Mouse (Mus musculus): ENCODE results near the gene Lce1a1. TPM values are rescaled to one million over a fixed set of nuclear protein-coding genes. Genes with fewer than 3 reads are reported as not detected.

Gene Lce1a1
- polyA plus RNA-seq (2012; rRNA removed; ENCODE audit: low replicate concordance): not detected in 2 replicates

DNA sequence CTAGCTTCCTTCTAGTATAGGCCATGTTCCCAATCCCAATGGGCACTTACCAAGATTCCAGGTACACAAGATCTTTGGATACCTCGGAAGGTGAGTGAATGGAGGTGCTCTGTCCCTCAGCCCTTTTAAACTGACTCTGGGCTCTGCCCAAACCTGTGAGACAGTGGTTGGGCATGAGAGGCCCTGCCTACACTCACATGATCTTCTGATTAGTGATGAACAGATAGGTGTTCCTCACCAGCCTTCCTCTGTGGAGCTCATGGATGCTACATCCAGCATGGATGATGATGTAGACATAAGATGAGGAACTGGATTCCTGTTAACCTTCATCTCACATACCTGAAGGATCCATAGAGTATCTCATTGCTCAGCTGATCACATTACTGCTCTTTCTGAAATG is at the start of gene Lce1a1:
Gene Lce1a1 (minus strand): TSS at position 101 of the 400 bp plus-strand sequence.

DNA sequence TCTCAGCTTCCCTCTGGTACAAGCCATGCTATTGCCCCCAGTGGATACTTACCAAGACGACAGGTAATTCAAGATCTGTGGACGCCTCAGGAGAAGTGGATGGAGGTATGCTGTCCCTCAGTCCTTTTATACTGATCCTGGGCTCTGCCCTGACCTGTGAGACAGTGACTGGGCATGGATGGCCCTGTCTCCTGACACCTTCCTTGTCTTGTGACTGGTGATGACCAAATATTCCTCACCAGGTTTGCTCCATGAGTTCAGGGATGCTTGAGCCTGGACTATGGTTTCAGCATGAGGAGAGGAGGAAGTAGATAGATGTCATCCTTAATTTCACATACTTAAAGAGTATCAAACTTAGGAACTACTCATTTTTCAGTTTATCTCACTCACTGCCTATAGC is 39.0 kb upstream of the Lce1a1 start, which contains the start of gene Lce1d:
Gene Lce1d (minus strand): TSS at position 101 of the 400 bp plus-strand sequence.

GRCm38 (mm10) chr3:92678947-92679346 is 30.8 kb upstream of the Lce1a1 start, which contains the start of gene Lce1c:
Gene Lce1c (plus strand): TSS chr3:92679247.

DNA sequence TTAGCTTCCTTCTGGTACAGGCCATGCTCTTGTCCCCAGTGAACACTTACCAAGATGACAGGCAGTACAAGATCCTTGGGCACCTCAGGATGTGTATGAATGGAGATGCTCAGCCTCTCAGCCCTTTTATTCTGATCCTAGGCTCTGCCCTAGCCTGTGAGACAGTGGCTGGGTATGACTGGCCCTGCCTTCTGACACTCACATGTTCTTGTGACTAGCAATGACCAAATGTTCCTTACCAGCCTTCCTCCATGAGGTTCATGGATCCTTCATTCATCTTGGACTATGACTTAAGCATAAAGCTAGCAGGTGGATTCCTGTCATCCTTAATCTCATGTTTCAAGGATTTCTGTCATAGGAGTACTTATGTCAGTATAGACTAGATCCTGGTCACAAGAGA is 22.1 kb upstream of the Lce1a1 start, which contains the start of gene Lce1a2:
Gene Lce1a2 (minus strand): TSS at position 101 of the 400 bp plus-strand sequence.

DNA sequence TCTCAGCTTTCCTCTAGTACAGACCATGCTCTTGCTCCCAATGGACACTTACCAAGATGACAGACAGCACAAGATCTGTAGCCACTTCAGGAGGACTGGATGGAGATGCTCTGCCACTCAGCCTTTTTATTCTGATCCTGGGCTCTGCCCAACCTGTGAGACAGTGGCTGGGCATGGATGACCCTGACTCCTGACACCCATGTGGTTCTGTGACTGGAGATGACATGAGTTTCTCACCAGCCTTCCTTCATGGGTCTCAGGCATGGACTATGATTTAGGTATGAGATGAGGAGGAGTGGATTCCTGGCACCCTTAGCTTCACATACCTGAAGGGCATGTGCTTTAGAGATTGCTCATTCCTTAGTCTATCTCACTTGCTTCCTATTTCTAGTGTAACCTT is 8.7 kb upstream of the Lce1a1 start, which contains the start of gene Lce1b:
Gene Lce1b (minus strand): TSS at position 101 of the 400 bp plus-strand sequence.

GRCm38 (mm10) chr3:92621560-92621959 is 26.5 kb downstream of the Lce1a1 start, which contains the start of gene Lce6a:
Gene Lce6a (minus strand): TSS chr3:92621660.

DNA sequence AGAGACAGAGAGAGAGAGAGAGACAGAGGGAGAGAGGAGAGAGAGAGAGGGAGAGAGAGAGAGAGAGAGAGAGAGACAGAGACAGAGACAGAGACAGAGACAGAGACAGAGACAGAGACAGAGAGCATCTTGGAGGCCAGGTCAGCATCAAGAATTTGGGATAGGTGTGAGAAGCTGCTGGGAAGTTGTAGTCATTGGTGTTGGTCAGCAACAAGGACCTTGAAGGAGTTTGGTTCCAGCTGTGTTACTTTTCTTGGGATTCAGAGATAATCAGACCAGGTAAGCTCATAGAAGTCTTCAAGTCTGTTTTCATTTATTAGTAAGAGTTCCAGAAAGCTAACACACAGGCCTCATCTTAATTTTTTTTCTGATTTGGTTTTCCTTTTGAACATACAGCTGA is 40.7 kb downstream of the Lce1a1 start, which contains the start of gene 2210017I01Rik:
Gene 2210017I01Rik (minus strand): TSS at position 101 of the 400 bp plus-strand sequence.

Other genes starting within 250 kb of the Lce1a1 start
- not detected in 2 replicates for gene Sprr2i, start 240.3 kb downstream of the Lce1a1 start, polyA plus RNA-seq (2012; rRNA removed; ENCODE audit: low replicate concordance)
- gene Sprr2j-ps, start 230.2 kb downstream of the Lce1a1 start, polyA plus RNA-seq (2012; rRNA removed; ENCODE audit: low replicate concordance): not detected in 2 replicates
- gene Gm9774, start 218.9 kb downstream of the Lce1a1 start, polyA plus RNA-seq (2012; rRNA removed; ENCODE audit: low replicate concordance): 9.2 and 13.3 TPM in 2 replicates
- not detected in 2 replicates for gene Sprr2k, start 215.7 kb downstream of the Lce1a1 start, polyA plus RNA-seq (2012; rRNA removed; ENCODE audit: low replicate concordance)
- gene Sprr1b, start 209.5 kb downstream of the Lce1a1 start, polyA plus RNA-seq (2012; rRNA removed; ENCODE audit: low replicate concordance): not detected in 2 replicates
- 0.09 TPM in 1 of 2 replicates, not detected in the other for gene Sprr3, start 189.6 kb downstream of the Lce1a1 start, polyA plus RNA-seq (2012; rRNA removed; ENCODE audit: low replicate concordance)
- 0.37 and 22.2 TPM in 2 replicates for gene Sprr1a, start 162.4 kb downstream of the Lce1a1 start, polyA plus RNA-seq (2012; rRNA removed; ENCODE audit: low replicate concordance)
- not detected in 2 replicates for gene Sprr4, start 147.8 kb downstream of the Lce1a1 start, polyA plus RNA-seq (2012; rRNA removed; ENCODE audit: low replicate concordance)
- not detected in 2 replicates for gene 2310046K23Rik, start 113.8 kb downstream of the Lce1a1 start, polyA plus RNA-seq (2012; rRNA removed; ENCODE audit: low replicate concordance)
- gene Ivl, start 74.6 kb downstream of the Lce1a1 start, polyA plus RNA-seq (2012; rRNA removed; ENCODE audit: low replicate concordance): 0.31 TPM in 1 of 2 replicates, not detected in the other
- gene Smcp, start 59.3 kb downstream of the Lce1a1 start, polyA plus RNA-seq (2012; rRNA removed; ENCODE audit: low replicate concordance): not detected in 2 replicates
- not detected in 2 replicates for gene 2210017I01Rik, start 40.8 kb downstream of the Lce1a1 start, polyA plus RNA-seq (2012; rRNA removed; ENCODE audit: low replicate concordance)
- gene Lce6a, start 26.6 kb downstream of the Lce1a1 start, polyA plus RNA-seq (2012; rRNA removed; ENCODE audit: low replicate concordance): not detected in 2 replicates
- gene Lce1b, start 8.6 kb upstream of the Lce1a1 start, polyA plus RNA-seq (2012; rRNA removed; ENCODE audit: low replicate concordance): not detected in 2 replicates
- gene Lce1a2, start 22.0 kb upstream of the Lce1a1 start, polyA plus RNA-seq (2012; rRNA removed; ENCODE audit: low replicate concordance): not detected in 2 replicates
- not detected in 2 replicates for gene Lce1c, start 30.9 kb upstream of the Lce1a1 start, polyA plus RNA-seq (2012; rRNA removed; ENCODE audit: low replicate concordance)
- not detected in 2 replicates for gene Lce1d, start 38.9 kb upstream of the Lce1a1 start, polyA plus RNA-seq (2012; rRNA removed; ENCODE audit: low replicate concordance)
- gene Lce1e, start 60.8 kb upstream of the Lce1a1 start, polyA plus RNA-seq (2012; rRNA removed; ENCODE audit: low replicate concordance): not detected in 2 replicates
- not detected in 2 replicates for gene Lce1f, start 72.0 kb upstream of the Lce1a1 start, polyA plus RNA-seq (2012; rRNA removed; ENCODE audit: low replicate concordance)
- not detected in 2 replicates for gene Gm38119, start 90.8 kb upstream of the Lce1a1 start, polyA plus RNA-seq (2012; rRNA removed; ENCODE audit: low replicate concordance)
- not detected in 2 replicates for gene Lce1g, start 104.0 kb upstream of the Lce1a1 start, polyA plus RNA-seq (2012; rRNA removed; ENCODE audit: low replicate concordance)
- gene Lce1h, start 116.8 kb upstream of the Lce1a1 start, polyA plus RNA-seq (2012; rRNA removed; ENCODE audit: low replicate concordance): not detected in 2 replicates
- not detected in 2 replicates for gene Lce1i, start 130.6 kb upstream of the Lce1a1 start, polyA plus RNA-seq (2012; rRNA removed; ENCODE audit: low replicate concordance)
- gene Lce1j, start 142.2 kb upstream of the Lce1a1 start, polyA plus RNA-seq (2012; rRNA removed; ENCODE audit: low replicate concordance): not detected in 2 replicates
- not detected in 2 replicates for gene Lce1k, start 159.6 kb upstream of the Lce1a1 start, polyA plus RNA-seq (2012; rRNA removed; ENCODE audit: low replicate concordance)
- not detected in 2 replicates for gene Kprp, start 178.9 kb upstream of the Lce1a1 start, polyA plus RNA-seq (2012; rRNA removed; ENCODE audit: low replicate concordance)
- not detected in 2 replicates for gene Lce1l, start 203.0 kb upstream of the Lce1a1 start, polyA plus RNA-seq (2012; rRNA removed; ENCODE audit: low replicate concordance)
- not detected in 2 replicates for gene 2310050C09Rik, start 221.9 kb upstream of the Lce1a1 start, polyA plus RNA-seq (2012; rRNA removed; ENCODE audit: low replicate concordance)